Mouse (Mus musculus) heart, postnatal 36 days (tissue): ENCODE measurements around the gene Fkbp15. TPM values are rescaled to one million over a fixed set of nuclear protein-coding genes. Genes with fewer than 3 reads are reported as not detected.

Experiments used
- DNase-seq, 2 experiments: peaks; one replicate each; pipeline ENCODE4 v3.0.0; 2021 to 2022
- intact Hi-C: fragments of 180-260 bp; cut with DNase I; formaldehyde crosslinking; loops from one replicate; pipeline ENCODE4 v1.15.1; 2025
- total RNA-seq, 2 experiments: library from RNA; stranded (reverse); gene quantifications; 2 replicates each; pipeline ENCODE4 v1.2.3; 2021

Gene Fkbp15
- total RNA-seq = 10 to 100 TPM; 19.3 to 23.2 TPM

GRCm38 (mm10) chr4:62360088-62360804, at the start of gene Fkbp15, which contains the start of gene Slc31a1:
Gene Fkbp15, minus strand, starts transcription at chr4:62360548.
Gene Slc31a1, plus strand, starts transcription at chr4:62360727.
- DNase-seq = peak; percentile 93 to 95
- intact Hi-C loops = loop anchor here (2.0 to 5.0 kb wide), 3 partner anchors 49 to 165 kb away; partner anchors contain the start of genes 4933430I17Rik, Cdc26, Hdhd3 and Pole3

GRCm38 (mm10) chr4:62409615-62410014, 49.3 kb upstream of the Fkbp15 start:
- intact Hi-C loops = loop anchor here (2.0 to 10.0 kb wide), 7 partner anchors 49 to 353 kb away; partner anchors contain the start of genes Alad, Fkbp15, Hdhd3 and Slc31a1
- no peak for DNase-seq

GRCm38 (mm10) chr4:62408601-62409282, 48.4 kb upstream of the Fkbp15 start, which contains the start of the genes Cdc26 and Prpf4:
Gene Cdc26, minus strand, starts transcription at chr4:62408642.
Gene Prpf4, plus strand, starts transcription at chr4:62408797.
- intact Hi-C loops = loop anchor here (2.0 to 10.0 kb wide), 7 partner anchors 48 to 354 kb away; partner anchors contain the start of genes Alad, Fkbp15, Hdhd3 and Slc31a1
- peak; percentile 93 to 96 for DNase-seq

GRCm38 (mm10) chr4:62407730-62408582, 47.6 kb upstream of the Fkbp15 start:
- intact Hi-C loops = loop anchor here (2.0 to 10.0 kb wide), 7 partner anchors 47 to 354 kb away; partner anchors contain the start of genes Alad, Fkbp15, Hdhd3 and Slc31a1
- DNase-seq = peak; percentile 53 to 69

GRCm38 (mm10) chr4:62406133-62406532, 45.8 kb upstream of the Fkbp15 start:
- intact Hi-C loops = loop anchor here (5.0 to 10.0 kb wide), 5 partner anchors 64 to 356 kb away; partner anchors contain the start of gene Alad
- DNase-seq = no peak

GRCm38 (mm10) chr4:62398956-62399355, 38.6 kb upstream of the Fkbp15 start:
- intact Hi-C loops = no loop called here
- no peak for DNase-seq

GRCm38 (mm10) chr4:62397616-62398365, 37.4 kb upstream of the Fkbp15 start:
- intact Hi-C loops = no loop called here
- no peak for DNase-seq

- intact Hi-C loops = no loop called here
- DNase-seq = no peak
These were observed 35.5 kb upstream of the Fkbp15 start for GRCm38 (mm10) chr4:62395806-62396205.

GRCm38 (mm10) chr4:62393459-62393858, 33.1 kb upstream of the Fkbp15 start:
- no peak for DNase-seq
- intact Hi-C loops = no loop called here

- intact Hi-C loops = no loop called here
- DNase-seq = no peak
These were observed 31.5 kb upstream of the Fkbp15 start for GRCm38 (mm10) chr4:62391892-62392291.

GRCm38 (mm10) chr4:62389592-62390512, 29.5 kb upstream of the Fkbp15 start:
- intact Hi-C loops = no loop called here
- DNase-seq = no peak

GRCm38 (mm10) chr4:62385439-62385838, 25.1 kb upstream of the Fkbp15 start:
- no peak for DNase-seq
- intact Hi-C loops = no loop called here

GRCm38 (mm10) chr4:62384159-62384558, 23.8 kb upstream of the Fkbp15 start:
- DNase-seq = no peak
- intact Hi-C loops = no loop called here

GRCm38 (mm10) chr4:62383752-62384151, 23.4 kb upstream of the Fkbp15 start:
- no peak for DNase-seq
- intact Hi-C loops = no loop called here

- no peak for DNase-seq
- intact Hi-C loops = no loop called here
These were observed 22.9 kb upstream of the Fkbp15 start for GRCm38 (mm10) chr4:62383207-62383606.

GRCm38 (mm10) chr4:62379724-62380381, 19.5 kb upstream of the Fkbp15 start:
- no peak for DNase-seq
- intact Hi-C loops = no loop called here

- no peak for DNase-seq
- intact Hi-C loops = no loop called here
These were observed 15.8 kb upstream of the Fkbp15 start for GRCm38 (mm10) chr4:62376123-62376522.

GRCm38 (mm10) chr4:62374342-62374741, 14.0 kb upstream of the Fkbp15 start:
- intact Hi-C loops = no loop called here
- no peak for DNase-seq
